Mouse (Mus musculus) A20 (cell line): Measurements from ENCODE around the gene Hba-x.
A peak's percentile ranks its signal among the peaks of the same experiment; 100 is the strongest.
"Not testable (repeated sequence)": the region's sequence is repeated elsewhere in the genome, so short reads cannot be mapped to it uniquely, and the experiment has no call there.

Experiments used
- DNase-seq: peaks from one replicate; pipeline ENCODE4 v3.0.0-alpha.2; 2011; ENCODE audit warnings: low read depth, low spot score

The Hba-x gene

DNA sequence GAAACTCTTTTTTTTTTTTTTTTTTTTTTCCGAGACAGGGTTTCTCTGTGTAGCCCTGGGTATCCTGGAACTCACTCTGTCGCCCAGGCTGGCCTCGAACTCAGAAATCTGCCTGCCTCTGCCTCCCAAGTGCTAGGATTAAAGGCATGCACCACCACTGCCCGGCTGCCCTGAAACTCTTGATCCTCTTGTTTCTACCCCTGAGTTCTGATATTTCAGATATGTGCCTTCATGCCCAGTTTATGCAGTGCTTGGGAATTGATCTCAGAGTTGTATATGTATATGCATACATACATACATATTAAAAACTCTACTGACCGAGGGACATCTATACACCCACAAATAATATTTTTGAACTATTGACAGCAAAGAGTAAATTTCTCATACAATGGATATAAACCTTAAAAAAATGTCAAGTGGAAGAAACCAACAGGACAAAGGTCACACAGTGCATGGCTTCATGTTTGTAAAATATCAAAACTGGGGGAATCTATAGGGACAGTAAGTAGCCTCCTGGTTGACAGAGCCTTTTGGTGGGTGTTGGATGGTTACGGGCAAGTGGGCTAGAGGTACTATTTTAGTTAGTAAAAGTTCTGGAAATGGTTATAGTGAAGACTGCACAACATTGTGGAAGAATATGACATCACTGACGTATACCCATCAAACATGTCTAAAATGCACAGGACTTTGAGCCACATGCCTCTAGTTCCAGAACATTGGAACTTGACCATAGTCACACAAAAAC is 9.0 kb downstream of the Hba-x start:
- no peak for DNase-seq

DNA sequence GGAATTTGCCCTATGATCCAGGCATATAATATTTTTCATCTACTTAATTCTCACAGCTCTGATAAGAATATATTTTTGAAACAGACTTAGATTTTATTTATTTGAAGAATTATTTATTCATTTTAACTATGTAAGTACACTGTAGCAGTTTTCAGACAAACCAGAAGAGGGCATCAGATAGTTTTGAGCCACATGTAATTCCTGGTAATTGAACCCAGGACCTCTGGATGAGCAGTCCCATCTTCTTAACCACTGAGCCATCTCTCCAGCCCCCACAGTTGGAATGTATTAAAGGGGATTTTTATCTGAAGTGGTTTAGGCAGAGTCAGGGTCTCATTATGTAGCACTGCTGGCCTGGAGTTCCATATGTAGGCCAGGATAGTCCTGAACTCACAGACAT is 9.7 kb downstream of the Hba-x start:
- not testable (repeated sequence) for DNase-seq

DNA sequence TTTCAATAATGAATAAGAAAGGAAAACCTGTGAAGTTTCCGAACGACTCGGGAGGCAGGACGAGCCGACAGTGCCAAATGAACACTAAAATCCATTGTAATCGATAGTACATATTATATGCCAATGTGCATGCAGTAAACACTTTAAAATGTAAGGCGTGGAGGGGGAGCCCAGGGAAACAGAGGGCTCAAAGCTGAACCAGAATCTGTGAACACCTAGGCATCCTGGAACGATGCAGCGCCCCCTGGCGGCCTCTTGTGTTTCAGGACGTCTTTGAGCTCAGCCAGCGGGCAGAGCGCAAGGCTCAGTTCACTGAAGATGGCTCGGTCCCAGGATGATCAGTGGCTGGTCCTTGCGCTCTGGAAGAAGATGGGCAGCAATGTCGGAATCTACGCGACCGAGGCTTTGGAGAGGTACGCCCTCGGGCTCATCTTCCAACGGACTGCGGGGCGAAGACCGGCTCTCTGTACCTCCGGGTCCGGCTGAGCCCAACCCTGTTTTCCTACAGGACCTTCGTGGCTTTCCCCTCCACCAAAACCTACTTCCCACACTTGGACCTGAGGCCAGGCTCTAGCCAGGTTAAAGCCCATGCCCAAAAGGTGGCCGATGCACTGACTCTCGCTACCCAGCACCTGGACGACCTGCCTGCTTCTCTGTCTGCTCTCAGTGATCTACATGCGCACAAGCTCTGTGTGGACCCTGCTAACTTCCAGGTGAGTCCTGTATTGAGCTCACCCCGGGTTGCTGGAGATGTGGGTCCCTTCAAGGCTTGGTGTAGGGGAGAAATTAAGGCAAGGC is 10.7 kb downstream of the Hba-x start, which contains the start of gene Hbq1b:
Hbq1b (plus strand) TSS at position 271 of the 798 bp plus-strand sequence.
- DNase-seq = peak; percentile 51

DNA sequence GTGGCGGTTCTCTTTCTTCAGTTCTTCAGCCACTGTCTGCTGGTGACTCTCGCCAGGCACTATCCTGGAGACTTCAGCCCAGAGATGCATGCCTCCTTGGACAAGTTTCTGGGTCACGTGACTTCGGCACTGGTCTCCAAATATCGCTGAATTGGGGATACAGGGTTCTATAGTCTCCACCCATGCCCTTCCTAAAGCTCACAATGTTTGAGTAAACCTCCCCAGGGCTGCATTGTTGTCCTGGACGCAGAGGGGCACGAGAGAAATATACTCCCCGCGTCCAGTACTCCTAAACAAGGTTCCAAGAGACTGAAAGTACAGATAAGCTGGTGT is 11.3 kb downstream of the Hba-x start:
- DNase-seq = no peak

DNA sequence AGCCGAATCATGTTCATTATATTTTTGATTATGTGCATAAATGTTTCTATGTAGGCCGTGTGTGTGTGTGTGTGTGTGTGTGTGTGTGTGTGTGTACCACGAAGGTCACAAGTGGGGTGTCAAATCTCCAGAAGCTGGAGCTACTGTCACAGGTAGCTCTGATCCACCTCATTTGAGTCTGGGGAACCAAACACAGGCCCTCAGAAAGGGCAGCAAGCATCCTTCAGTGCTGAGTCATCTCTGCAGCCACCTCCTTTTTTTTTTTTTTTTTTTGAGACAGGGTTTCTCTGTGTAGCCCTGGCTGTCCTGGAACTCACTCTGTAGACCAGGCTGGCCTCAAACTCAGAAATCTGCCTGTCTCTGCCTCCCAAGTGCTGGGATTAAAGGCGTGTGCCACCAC is 16.6 kb downstream of the Hba-x start:
- DNase-seq = not testable (repeated sequence)

DNA sequence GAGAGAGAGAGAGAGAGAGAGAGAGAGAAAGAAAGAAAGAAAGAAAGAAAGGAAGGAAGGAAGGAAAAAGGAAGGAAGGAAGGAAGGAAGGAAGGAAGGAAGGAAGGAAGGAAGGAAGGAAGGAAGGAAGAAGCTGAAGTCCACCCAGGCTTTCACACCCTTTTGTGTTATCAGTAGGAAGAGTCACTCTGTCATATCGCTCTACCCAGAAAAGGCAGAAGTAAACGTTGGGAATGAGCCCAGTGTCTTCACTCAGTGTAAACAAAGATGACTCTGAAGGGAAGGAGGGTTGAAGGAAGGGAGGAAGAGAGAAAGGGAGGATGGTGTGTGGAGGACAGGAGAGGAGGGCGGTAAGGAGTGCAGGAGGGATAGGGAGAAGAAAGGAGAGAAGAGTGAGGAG is 17.3 kb downstream of the Hba-x start:
- DNase-seq = not testable (repeated sequence)

DNA sequence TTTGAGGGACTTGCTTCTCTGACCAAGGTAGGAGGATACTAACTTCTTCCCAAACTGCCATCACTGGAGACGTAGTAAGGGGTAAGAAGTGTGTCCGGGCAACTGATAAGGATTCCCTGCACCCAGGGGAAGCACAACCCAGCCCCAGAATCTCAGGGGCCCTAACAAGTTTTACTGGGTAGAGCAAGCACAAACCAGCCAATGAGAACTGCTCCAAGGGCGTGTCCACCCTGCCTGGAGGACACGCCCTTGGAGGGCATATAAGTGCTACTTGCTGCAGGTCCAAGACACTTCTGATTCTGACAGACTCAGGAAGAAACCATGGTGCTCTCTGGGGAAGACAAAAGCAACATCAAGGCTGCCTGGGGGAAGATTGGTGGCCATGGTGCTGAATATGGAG is 20.0 kb downstream of the Hba-x start, which contains the start of gene Hba-a2:
Hba-a2 (plus strand) TSS at position 287 of the 400 bp plus-strand sequence.
- not testable (repeated sequence) for DNase-seq

DNA sequence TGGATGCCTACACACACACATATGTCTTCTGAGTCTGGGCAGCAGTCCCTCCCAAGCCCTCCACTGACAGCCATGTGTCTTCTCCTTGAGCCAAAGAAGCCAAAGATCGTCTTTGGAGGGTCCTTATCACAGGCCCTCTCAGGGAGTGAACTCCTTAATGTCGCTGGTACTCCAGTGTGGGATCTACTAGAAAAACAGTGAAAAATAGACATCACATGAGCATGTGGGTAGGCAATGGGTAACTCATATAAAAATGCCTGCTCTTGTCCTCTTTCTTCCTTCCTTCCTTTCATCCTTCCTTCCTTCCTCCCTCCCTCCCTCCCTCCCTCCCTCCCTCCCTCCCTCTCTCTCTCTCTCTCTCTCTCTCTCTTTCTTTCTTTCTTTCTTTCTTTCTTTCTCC is 21.2 kb downstream of the Hba-x start:
- DNase-seq = not testable (repeated sequence)

DNA sequence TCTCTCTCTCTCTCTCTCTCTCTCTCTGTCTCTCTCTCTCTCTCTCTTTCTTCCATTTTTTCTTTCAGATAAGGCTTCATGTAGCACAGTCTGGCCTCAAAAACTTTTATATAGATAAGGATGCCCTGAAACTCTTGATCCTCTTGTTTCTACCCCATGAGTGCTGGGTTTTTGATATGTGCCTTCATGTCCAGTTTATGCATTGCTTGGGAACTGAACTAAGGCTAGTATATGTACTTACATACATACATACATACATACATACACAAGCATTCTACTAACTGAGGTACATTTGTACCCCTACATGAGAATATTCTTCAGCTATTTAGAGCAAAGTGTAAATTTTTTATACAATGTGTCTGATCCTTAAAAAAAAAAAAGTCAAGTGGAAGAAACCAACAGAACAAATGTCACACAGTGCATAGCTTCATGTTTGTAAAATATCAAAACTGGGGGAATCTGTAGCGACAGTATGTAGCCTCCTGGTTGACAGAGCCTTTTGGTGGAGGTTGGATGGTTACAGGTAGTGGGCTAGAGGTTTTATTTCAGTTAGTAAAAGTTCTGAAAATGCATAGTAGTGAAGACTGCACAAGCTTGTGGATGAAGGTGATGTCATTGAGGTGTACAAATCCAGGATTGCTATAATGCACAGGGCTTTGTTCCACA is 21.8 kb downstream of the Hba-x start:
- no peak for DNase-seq

DNA sequence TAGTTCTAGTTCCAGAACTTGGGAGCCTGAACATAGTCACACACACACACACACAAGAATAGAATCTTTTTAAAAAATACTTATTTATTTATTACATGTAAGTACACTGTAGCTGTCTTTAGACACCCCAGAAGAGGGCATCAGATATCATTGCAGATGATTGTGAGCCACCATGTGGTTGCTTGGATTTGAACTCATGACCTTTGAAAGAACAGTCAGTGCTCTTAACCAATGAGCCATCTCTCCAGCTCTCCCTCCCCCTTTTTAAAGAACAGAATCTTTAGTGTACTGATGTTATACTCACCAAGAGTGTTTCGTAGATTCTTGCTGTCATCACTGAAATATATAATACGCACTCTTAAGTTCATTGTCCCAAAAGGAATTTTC is 22.3 kb downstream of the Hba-x start:
- DNase-seq = no peak

DNA sequence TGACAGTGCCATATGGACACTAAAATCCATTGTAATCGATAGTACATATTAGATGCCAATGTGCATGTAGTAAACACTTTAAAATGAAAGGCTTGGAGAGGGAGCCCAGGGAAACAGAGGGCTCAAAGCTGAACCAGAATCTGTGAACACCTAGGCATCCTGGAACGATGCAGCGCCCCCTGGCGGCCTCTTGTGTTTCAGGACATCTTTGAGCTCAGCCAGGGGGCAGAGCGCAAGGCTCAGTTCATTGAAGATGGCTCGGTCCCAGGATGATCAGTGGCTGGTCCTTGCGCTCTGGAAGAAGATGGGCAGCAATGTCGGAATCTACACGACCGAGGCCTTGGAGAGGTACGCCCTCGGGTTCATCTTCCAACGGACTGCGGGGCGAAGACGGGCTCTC is 23.7 kb downstream of the Hba-x start, which contains the start of gene Hbq1a:
Hbq1a (plus strand) TSS at position 205 of the 400 bp plus-strand sequence.
- peak; percentile 36 for DNase-seq

DNA sequence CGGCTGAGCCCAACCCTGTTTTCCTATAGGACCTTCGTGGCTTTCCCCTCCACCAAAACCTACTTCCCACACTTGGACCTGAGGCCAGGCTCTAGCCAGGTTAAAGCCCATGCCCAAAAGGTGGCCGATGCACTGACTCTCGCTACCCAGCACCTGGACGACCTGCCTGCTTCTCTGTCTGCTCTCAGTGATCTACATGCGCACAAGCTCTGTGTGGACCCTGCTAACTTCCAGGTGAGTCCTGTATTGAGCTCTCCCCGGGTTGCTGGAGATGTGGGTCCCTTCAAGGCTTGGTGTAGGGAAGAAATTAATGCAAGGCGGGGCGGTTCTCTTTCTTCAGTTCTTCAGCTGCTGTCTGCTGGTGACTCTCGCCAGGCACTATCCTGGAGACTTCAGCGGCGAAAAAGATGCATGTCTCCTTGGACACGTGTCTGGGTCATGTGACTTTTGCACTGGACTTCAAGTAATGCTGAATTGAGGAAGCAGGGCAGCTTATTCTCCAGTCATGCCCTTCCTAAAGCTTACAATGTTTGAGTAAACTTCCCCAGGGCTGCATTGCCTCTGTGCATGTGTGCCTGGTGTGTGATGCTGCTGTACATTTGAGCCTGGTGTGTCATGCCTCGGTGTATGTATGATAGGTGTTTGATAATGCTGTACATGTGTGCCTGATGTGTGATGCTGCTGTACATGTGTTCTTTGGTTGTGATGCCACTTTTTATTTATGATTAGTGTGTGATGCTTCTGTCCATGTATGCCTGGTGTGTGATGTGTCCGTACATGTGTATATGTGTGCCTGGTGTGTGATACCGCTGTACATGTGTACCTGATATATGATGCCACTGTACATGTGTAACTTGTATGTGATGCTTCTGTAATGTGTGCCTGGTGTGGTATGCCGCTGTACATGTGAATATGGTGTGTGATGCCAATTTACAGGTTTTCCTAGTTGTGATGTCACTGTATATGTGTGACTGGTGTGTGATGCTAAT is 24.4 kb downstream of the Hba-x start:
- no peak for DNase-seq

DNA sequence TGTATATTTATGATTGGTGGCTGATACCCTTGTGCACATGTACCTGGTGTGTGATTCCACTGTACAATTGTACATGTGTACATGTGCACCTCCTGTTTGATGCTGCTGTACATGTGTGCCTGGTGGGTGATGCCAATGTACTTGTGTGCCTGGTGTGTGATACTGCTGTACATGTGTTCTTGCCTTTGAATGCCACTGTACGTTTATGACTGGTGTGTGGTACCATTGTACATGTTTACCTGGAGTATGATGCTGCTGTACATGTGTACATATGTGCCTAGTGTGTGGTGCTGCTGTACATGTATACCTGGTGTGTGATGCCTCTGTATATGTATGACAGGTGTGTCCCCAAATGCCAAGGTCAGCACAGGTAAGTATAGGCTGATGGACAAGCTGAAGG is 25.3 kb downstream of the Hba-x start:
- no peak for DNase-seq

DNA sequence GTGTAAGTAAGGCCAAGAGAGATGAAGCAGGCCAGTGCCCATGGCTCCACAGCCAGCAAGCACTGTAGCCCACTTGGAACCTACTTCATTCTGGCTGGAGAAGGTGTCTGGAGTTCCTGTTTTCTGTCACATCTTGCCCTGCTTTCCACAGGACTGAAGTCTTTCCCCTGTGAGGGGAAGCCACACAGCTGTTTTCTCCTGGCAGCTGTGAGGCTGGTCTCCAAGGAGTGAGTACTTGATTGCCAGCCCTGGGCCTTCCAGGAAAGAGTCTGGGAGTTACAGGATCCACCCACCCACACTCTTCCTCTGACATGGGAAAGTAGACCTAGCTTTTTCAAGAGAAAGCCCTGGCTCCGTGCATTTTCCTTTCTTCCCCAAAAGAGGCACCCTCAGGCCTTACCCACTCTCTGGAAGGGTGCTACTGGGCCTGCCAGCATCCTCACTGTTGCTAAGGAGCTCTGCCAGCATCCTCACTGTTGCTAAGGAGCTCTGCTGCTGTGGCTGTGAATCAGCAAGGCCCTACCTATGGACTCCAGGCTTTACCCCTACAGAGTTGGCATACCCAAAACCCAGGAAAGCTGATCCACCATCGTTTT is 26.7 kb downstream of the Hba-x start:
- no peak for DNase-seq

DNA sequence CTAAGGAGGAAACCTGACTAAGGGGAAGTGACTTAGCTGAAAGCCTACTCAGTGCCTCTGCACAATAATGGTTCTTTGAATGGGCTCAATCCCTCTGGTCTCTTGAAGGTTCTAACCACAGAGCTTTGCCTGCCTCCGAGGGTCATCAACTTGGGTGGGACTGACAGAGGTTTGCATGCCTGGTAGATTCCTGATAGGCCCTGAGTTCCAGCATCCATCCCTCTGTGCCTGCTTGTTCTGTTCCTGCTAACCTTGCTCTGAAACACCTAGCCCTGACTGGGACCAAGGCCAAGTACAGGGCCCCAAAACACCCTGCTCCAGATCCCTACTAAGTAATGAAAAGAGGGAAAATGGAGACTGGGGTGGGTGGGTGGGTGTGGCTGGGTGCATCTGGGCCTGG is 27.3 kb downstream of the Hba-x start:
- DNase-seq = no peak

DNA sequence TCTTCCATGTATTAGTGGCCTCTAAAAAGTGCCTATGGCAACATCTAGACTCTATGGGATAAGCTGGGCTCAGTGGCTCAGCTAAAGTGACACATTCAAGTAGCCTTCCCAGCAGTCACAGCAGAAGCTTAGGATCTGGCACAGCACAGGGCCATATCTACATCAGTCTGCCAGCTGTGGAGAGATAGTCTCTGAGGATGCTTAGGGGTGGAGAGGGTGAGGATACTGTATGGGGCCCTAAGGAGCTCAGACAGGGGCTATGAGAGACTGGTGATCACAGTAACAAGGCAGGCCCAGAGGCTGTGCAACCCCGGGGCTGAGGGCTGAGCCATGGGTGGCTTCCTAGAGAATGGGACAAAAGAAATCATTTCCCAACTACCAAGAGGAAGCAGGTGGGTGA is 30.8 kb downstream of the Hba-x start:
- DNase-seq = no peak

DNA sequence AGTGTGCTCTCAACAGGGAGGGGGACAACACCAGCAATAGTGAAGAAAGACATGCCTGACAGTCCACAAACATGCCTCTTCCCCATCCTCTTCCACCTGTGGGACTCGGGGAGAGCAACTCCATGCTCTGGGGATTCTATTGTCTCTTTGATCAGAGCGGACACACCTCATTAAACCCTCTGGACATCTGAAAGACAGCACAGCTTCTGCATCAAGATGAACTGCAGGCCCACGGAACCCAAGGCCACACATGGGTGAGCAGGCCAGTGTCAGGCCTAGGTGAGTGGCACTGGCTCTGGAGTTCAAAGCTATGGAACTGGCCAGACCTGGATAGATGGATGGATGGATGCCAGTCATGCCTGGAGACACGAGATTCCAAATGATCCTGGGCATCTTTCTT is 33.2 kb downstream of the Hba-x start:
- no peak for DNase-seq

DNA sequence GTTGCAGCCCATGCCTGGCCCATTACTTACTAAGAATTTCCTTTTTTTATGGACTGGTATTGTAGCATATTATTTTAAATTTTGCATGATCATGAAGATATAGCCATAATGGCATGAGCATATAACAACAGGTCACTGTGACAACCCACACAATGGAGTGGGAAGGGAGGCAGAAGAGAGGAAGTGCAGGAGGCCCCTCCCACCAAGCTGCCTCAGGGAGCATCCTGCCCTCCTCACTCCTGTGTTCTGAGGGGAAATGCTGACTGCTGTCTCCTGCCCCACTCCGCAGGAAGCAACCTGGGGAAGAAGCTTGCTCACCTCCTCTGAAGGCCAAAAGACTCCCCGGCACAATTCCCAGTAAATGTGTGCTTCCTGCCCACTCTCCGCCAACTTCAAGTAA is 33.7 kb downstream of the Hba-x start:
- DNase-seq = no peak

DNA sequence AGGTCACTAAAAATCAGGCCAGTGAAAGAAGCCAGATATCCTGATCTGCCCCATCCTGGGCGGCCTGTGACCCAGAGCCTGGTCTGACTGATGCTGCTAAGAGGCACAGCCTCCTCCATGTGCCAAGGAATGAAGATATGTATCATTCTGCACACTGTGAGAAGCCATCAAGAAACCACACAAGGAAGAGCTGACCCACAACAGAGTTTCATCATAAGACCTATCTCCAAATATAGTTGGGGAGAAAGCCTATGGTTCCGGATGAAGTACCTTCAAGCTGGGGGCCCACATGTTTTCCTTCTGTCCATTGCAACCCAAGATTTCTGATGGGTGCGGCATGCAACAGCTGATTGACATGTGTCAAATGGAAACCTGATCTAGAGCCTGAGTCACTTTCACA is 39.8 kb downstream of the Hba-x start:
- DNase-seq = no peak

DNA sequence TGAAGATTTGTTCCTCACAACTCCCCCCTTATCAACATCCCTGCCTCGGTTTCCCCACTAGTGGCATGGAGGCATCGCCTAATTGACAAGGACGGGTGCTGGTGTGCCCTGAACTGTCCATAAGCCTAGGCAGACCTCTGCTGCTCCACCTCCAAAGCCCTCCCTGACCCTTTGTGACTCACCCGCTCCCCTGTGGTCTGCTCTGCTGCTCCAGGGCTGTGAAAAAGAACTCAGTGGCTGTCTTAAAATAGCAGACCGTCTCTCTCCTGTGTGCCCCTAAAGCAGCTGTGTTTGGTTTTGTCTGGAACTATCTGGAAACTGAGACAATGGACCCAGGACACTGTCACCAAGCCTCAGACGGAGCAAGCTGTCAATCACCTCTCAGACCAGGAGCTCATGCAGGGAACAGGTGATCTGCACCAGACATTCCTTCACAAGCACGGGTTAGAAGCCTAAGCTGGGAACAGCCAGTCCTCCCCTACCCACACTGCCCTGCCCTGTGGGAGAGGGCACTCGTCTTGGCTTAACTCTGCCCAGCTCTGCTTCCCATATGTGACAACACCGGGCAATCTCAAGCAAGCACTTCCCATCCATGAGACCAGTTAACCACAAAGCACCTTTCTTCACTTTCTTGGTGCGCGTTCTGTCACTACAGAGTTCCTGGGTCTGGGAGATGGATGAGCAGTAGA is 44.5 kb downstream of the Hba-x start:
- no peak for DNase-seq
